Mouse (Mus musculus): Measurements from ENCODE around the gene Trim26.

DNA sequence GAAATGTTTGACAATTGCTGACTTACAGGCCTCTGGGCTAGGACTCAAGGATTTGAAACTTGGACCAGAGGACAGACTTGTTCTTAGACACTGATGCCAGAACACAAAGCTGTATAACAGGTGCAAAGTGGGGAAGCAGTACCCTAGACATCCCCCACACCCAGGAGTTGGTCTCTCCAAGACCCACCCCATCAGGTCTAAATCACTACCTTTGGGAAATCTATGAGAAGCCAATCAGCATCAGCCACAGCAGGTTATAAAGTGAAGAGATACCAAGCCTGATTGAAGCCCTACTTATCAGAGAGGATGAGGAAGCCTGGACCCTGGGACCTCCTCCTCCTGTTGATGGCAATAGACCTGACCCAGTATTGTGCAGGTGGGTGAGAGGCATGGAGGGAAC, 25.1 kb upstream of the Trim26 start, which contains the start of gene H2-M10.6:
- no peak for TF ChIP-seq CTCF (IDR thresholded peaks at IDR 0.05; ENCODE audit: insufficient read depth, low read depth, low read length)
- TF ChIP-seq POLR2A (IDR thresholded peaks at IDR 0.05; ENCODE audit: insufficient read depth, low read depth, low read length): no peak

All from olfactory bulb, adult 2 months (tissue).